Mouse (Mus musculus) heart, embryonic 12.5 days (tissue): Measurements from ENCODE around the gene Slc22a23. TPM values are rescaled to one million over a fixed set of nuclear protein-coding genes. Genes with fewer than 3 reads are reported as not detected.

Source experiments
- ATAC-seq: fragments of 200-750 bp; cut with Nextera tagmentation; 2 replicates; pipeline ENCODE4 v1.8.0; 2017; ENCODE audit warnings: moderate TSS enrichment, moderate library complexity; ENCODE audit not compliant: insufficient number of reproducible peaks, low FRiP score
- H3K27ac ChIP-seq: fragments of 300-500 bp; sonication (generic); 2 replicates; pipeline ENCODE4 v1.5.1; 2016; ENCODE audit warnings: mild to moderate bottlenecking, moderate library complexity; ENCODE audit not compliant: poor library complexity, severe bottlenecking
- H3K27me3 ChIP-seq: fragments of 300-500 bp; sonication (generic); replicated peaks from 2 replicates; pipeline ENCODE4 v1.6.1; 2016; ENCODE audit warnings: mild to moderate bottlenecking, moderate library complexity
- H3K36me3 ChIP-seq: fragments of 300-500 bp; sonication (generic); 2 replicates; pipeline ENCODE4 v1.6.1; 2016; ENCODE audit warnings: mild to moderate bottlenecking, moderate library complexity
- H3K4me1 ChIP-seq: fragments of 300-500 bp; sonication (generic); replicated peaks from 2 replicates; pipeline ENCODE4 v1.6.1; 2016; ENCODE audit warnings: mild to moderate bottlenecking
- H3K4me2 ChIP-seq: fragments of 300-500 bp; sonication (generic); 2 replicates; pipeline ENCODE4 v1.6.1; 2016; ENCODE audit warnings: mild to moderate bottlenecking, moderate library complexity
- H3K4me3 ChIP-seq: fragments of 300-500 bp; sonication (generic); 2 replicates; pipeline ENCODE4 v1.5.1; 2016; ENCODE audit warnings: mild to moderate bottlenecking
- H3K9ac ChIP-seq: fragments of 300-500 bp; sonication (generic); 2 replicates; pipeline ENCODE4 v1.6.1; 2016; ENCODE audit warnings: mild to moderate bottlenecking, moderate library complexity
- H3K9me3 ChIP-seq: fragments of 300-500 bp; sonication (generic); replicated peaks from 2 replicates; pipeline ENCODE4 v1.6.1; 2016; ENCODE audit warnings: mild to moderate bottlenecking, moderate library complexity
- WGBS: fragments of 180-500 bp; shearing (Covaris S2); methylation state at CpG from one replicate; pipeline ENCODE4 v1.1.7; 2016; 5-methylcytosine and 5-hydroxymethylcytosine counted together
- polyA plus RNA-seq: library from polyadenylated mRNA; unstranded; fragments of >200 nt; fragmentation: Nextera tagmentation; extraction: Ambion mirVana; gene quantifications from 2 replicates; pipeline ENCODE4 v1.2.1, GENCODE M21; 2016

Slc22a23 gene
- polyA plus RNA-seq, 1 experiment from 2014 or later: 10.0 TPM

- H3K36me3 ChIP-seq: peaks cover 8% of the 10 kb centered on the region; the same call in 1 of the 2 replicates
- H3K4me1 ChIP-seq: peaks cover 20% of the 10 kb centered on the region
- H3K9me3 ChIP-seq: 0 out of 2 replicates have a peak, but pooled peaks cover 4% of the 10 kb centered on the region
- no peak overlapping the region for H3K4me3 ChIP-seq
- ATAC-seq: no peak
- H3K27ac ChIP-seq: no peak overlapping the region
- no peak overlapping the region for H3K9ac ChIP-seq
- H3K27me3 ChIP-seq: no peaks in the 10 kb centered on the region
- 50% methylated on average over 6 of the region's 6 CpGs for WGBS
- H3K4me2 ChIP-seq: no peak overlapping the region
Measured at GRCm38 (mm10) chr13:34278288-34278701, 66.7 kb downstream of the Slc22a23 start.

GRCm38 (mm10) chr13:34277611-34278010, 67.4 kb downstream of the Slc22a23 start:
- Histone ChIP-seq H3K9me3 (0 out of 2 replicates have a peak, but pooled peaks cover 4% of the 10 kb centered on the region), H3K9ac (no peak overlapping the region), H3K4me2 (no peak overlapping the region), H3K27ac (no peak overlapping the region), H3K27me3 (no peaks in the 10 kb centered on the region), H3K4me1 (peaks cover 23% of the 10 kb centered on the region), H3K36me3 (peaks cover 8% of the 10 kb centered on the region; the same call in 1 of the 2 replicates), H3K4me3 (no peak overlapping the region)
- 93% methylated on average over 2 of the region's 2 CpGs for WGBS
- no peak for ATAC-seq

GRCm38 (mm10) chr13:34277001-34277400, 68.0 kb downstream of the Slc22a23 start:
- H3K4me1 ChIP-seq: peaks cover 29% of the 10 kb centered on the region
- no peak overlapping the region for H3K4me3 ChIP-seq
- H3K27me3 ChIP-seq: no peaks in the 10 kb centered on the region
- H3K27ac ChIP-seq: no peak overlapping the region
- WGBS: 53% methylated on average over 3 of the region's 3 CpGs
- H3K36me3 ChIP-seq: peaks cover 8% of the 10 kb centered on the region; the same call in 1 of the 2 replicates
- 0 out of 2 replicates have a peak, but pooled peaks cover 4% of the 10 kb centered on the region for H3K9me3 ChIP-seq
- H3K4me2 ChIP-seq: no peak overlapping the region
- no peak overlapping the region for H3K9ac ChIP-seq
- no peak for ATAC-seq

- Histone ChIP-seq H3K36me3 (peaks cover 8% of the 10 kb centered on the region; the same call in 1 of the 2 replicates), H3K4me1 (peaks cover 35% of the 10 kb centered on the region), H3K4me3 (no peak overlapping the region), H3K27me3 (no peaks in the 10 kb centered on the region), H3K9me3 (0 out of 2 replicates have a peak, but pooled peaks cover 4% of the 10 kb centered on the region), H3K9ac (no peak overlapping the region), H3K4me2 (no peak overlapping the region), H3K27ac (no peak overlapping the region)
- ATAC-seq: no peak
- WGBS: 73% methylated on average over 1 of the region's 1 CpGs
Measured at GRCm38 (mm10) chr13:34274890-34275289, 70.1 kb downstream of the Slc22a23 start.

GRCm38 (mm10) chr13:34274417-34274816, 70.6 kb downstream of the Slc22a23 start:
- Histone ChIP-seq H3K27me3 (no peaks in the 10 kb centered on the region), H3K4me1 (peaks cover 35% of the 10 kb centered on the region), H3K4me3 (no peak overlapping the region), H3K9me3 (0 out of 2 replicates have a peak, but pooled peaks cover 4% of the 10 kb centered on the region), H3K36me3 (peaks cover 8% of the 10 kb centered on the region; the same call in 1 of the 2 replicates), H3K4me2 (no peak overlapping the region), H3K9ac (no peak overlapping the region), H3K27ac (no peak overlapping the region)
- 96% methylated on average over 2 of the region's 2 CpGs for WGBS
- ATAC-seq: no peak

GRCm38 (mm10) chr13:34272275-34273054, 72.5 kb downstream of the Slc22a23 start:
- H3K27ac ChIP-seq: no peak overlapping the region
- H3K9me3 ChIP-seq: 0 out of 2 replicates have a peak, but pooled peaks cover 4% of the 10 kb centered on the region
- ATAC-seq: no peak
- H3K27me3 ChIP-seq: no peaks in the 10 kb centered on the region
- H3K4me2 ChIP-seq: peak overlapping the region; percentile 1
- 47% methylated on average over 8 of the region's 8 CpGs for WGBS
- peaks cover 12% of the 10 kb centered on the region; the same call in 1 of the 2 replicates for H3K36me3 ChIP-seq
- peaks cover 21% of the 10 kb centered on the region for H3K4me1 ChIP-seq
- H3K9ac ChIP-seq: no peak overlapping the region
- H3K4me3 ChIP-seq: no peak overlapping the region

GRCm38 (mm10) chr13:34271665-34272064, 73.3 kb downstream of the Slc22a23 start:
- no peak for ATAC-seq
- H3K4me1 ChIP-seq: peaks cover 15% of the 10 kb centered on the region
- H3K27ac ChIP-seq: no peak overlapping the region
- H3K9ac ChIP-seq: no peak overlapping the region
- H3K9me3 ChIP-seq: 0 out of 2 replicates have a peak, but pooled peaks cover 4% of the 10 kb centered on the region
- H3K36me3 ChIP-seq: peaks cover 12% of the 10 kb centered on the region; the same call in 1 of the 2 replicates
- H3K4me2 ChIP-seq: no peak overlapping the region
- H3K4me3 ChIP-seq: no peak overlapping the region
- 52% methylated on average over 2 of the region's 2 CpGs for WGBS
- H3K27me3 ChIP-seq: no peaks in the 10 kb centered on the region

GRCm38 (mm10) chr13:34270886-34271602, 73.9 kb downstream of the Slc22a23 start:
- no peak overlapping the region for H3K9ac ChIP-seq
- no peak for ATAC-seq
- H3K36me3 ChIP-seq: peaks cover 11% of the 10 kb centered on the region; the same call in 1 of the 2 replicates
- no peaks in the 10 kb centered on the region for H3K27me3 ChIP-seq
- H3K9me3 ChIP-seq: 0 out of 2 replicates have a peak, but pooled peaks cover 4% of the 10 kb centered on the region
- 75% methylated on average over 5 of the region's 5 CpGs for WGBS
- H3K4me2 ChIP-seq: no peak overlapping the region
- H3K4me1 ChIP-seq: peaks cover 15% of the 10 kb centered on the region
- no peak overlapping the region for H3K4me3 ChIP-seq
- no peak overlapping the region for H3K27ac ChIP-seq

GRCm38 (mm10) chr13:34269376-34269991, 75.5 kb downstream of the Slc22a23 start:
- no peak overlapping the region for H3K4me3 ChIP-seq

GRCm38 (mm10) chr13:34266942-34267660, 77.9 kb downstream of the Slc22a23 start:
- no peak overlapping the region for H3K27ac ChIP-seq
- H3K9me3 ChIP-seq: no peaks in the 10 kb centered on the region
- H3K4me3 ChIP-seq: no peak overlapping the region
- no peak overlapping the region for H3K9ac ChIP-seq
- 0 out of 2 replicates have a peak, but pooled peaks cover 4% of the 10 kb centered on the region for H3K36me3 ChIP-seq
- H3K27me3 ChIP-seq: no peaks in the 10 kb centered on the region
- ATAC-seq: no peak
- H3K4me1 ChIP-seq: peaks cover 9% of the 10 kb centered on the region
- 78% methylated on average over 8 of the region's 8 CpGs for whole genome bisulfite sequencing
- H3K4me2 ChIP-seq: no peak overlapping the region

More at GRCm38 (mm10) chr13:34269376-34269991, 75.5 kb downstream of the Slc22a23 start:
- no peak overlapping the region for H3K9ac ChIP-seq
- no peak for ATAC-seq
- H3K4me2 ChIP-seq: no peak overlapping the region
- peaks cover 8% of the 10 kb centered on the region; the same call in 1 of the 2 replicates for H3K36me3 ChIP-seq
- peaks cover 18% of the 10 kb centered on the region for H3K4me1 ChIP-seq
- no peaks in the 10 kb centered on the region for H3K27me3 ChIP-seq
- 0 out of 2 replicates have a peak, but pooled peaks cover 4% of the 10 kb centered on the region for H3K9me3 ChIP-seq
- WGBS: 86% methylated on average over 2 of the region's 2 CpGs
- no peak overlapping the region for H3K27ac ChIP-seq
